Mouse (Mus musculus): ENCODE data around the gene Pus3. TPM values are rescaled to one million over a fixed set of nuclear protein-coding genes. Genes with fewer than 3 reads are reported as not detected.

The Pus3 gene
- 15.5 and 17.2 TPM in 2 replicates for polyA plus RNA-seq (2012; rRNA removed)

GRCm38 (mm10) chr9:35558257-35559008 lies at the start of gene Pus3, which contains the start of gene Ddx25:
Gene Pus3, plus strand, starts transcription at chr9:35558595.
Gene Ddx25, minus strand, starts transcription at chr9:35558528.

GRCm38 (mm10) chr9:35518169-35518568 lies 40.2 kb upstream of the Pus3 start, which contains the start of gene Gm1113:
Gene Gm1113, minus strand, starts transcription at chr9:35518269.

GRCm38 (mm10) chr9:35569571-35570534 lies 11.5 kb downstream of the Pus3 start, which contains the start of the genes Pate2 and Hyls1:
Gene Pate2, plus strand, starts transcription at chr9:35570284.
Gene Hyls1, minus strand, starts transcription at chr9:35570398.

GRCm38 (mm10) chr9:35611841-35612240 lies 53.4 kb downstream of the Pus3 start, which contains the start of gene Pate4:
Gene Pate4, minus strand, starts transcription at chr9:35611941.

Other genes starting within 250 kb of the Pus3 start
- 11.3 and 11.8 TPM in 2 replicates for gene Cdon, start 137.5 kb upstream of the Pus3 start, polyA plus RNA-seq (2012; rRNA removed)
- gene Gm1113, start 40.3 kb upstream of the Pus3 start, polyA plus RNA-seq (2012; rRNA removed): not detected in 2 replicates
- gene Ddx25, start 67 bp upstream of the Pus3 start, polyA plus RNA-seq (2012; rRNA removed): 16.9 and 17.4 TPM in 2 replicates
- gene Pate2, start 11.7 kb downstream of the Pus3 start, polyA plus RNA-seq (2012; rRNA removed): 1.4 TPM in 2 replicates
- gene Hyls1, start 11.8 kb downstream of the Pus3 start, polyA plus RNA-seq (2012; rRNA removed): 12.1 and 12.5 TPM in 2 replicates
- gene Pate4, start 53.3 kb downstream of the Pus3 start, polyA plus RNA-seq (2012; rRNA removed): not detected in 2 replicates
- not detected in 2 replicates for gene Pate3, start 89.6 kb downstream of the Pus3 start, polyA plus RNA-seq (2012; rRNA removed)
- gene Pate1, start 128.8 kb downstream of the Pus3 start, polyA plus RNA-seq (2012; rRNA removed): not detected in 2 replicates
- not detected in 2 replicates for gene Gm17677, start 182.5 kb downstream of the Pus3 start, polyA plus RNA-seq (2012; rRNA removed)
- not detected in 2 replicates for gene Gm17727, start 219.5 kb downstream of the Pus3 start, polyA plus RNA-seq (2012; rRNA removed)
- gene Gm27235, start 231.5 kb downstream of the Pus3 start, polyA plus RNA-seq (2012; rRNA removed): not detected in 2 replicates
- gene D730048I06Rik, start 231.5 kb downstream of the Pus3 start, polyA plus RNA-seq (2012; rRNA removed): not detected in 2 replicates

Data from central nervous system, embryonic 18 days (tissue).